Mouse (Mus musculus): ENCODE results near the gene Szt2.

GRCm38 (mm10) chr4:118331777-118332176, 77.3 kb downstream of the Szt2 start:
- TF ChIP-seq CTCF (IDR thresholded peaks at IDR 0.05) (no peak), POLR2A (IDR thresholded peaks at IDR 0.05; ENCODE audit: insufficient read depth, low read depth, low read length) (no peak), EP300 (IDR thresholded peaks at IDR 0.05; ENCODE audit: insufficient read depth, low read depth, low read length) (no peak)
